Mouse (Mus musculus): ENCODE results near the gene Klf3. TPM values are rescaled to one million over a fixed set of nuclear protein-coding genes. Genes with fewer than 3 reads are reported as not detected.
"Not testable (repeated sequence)": the region's sequence is repeated elsewhere in the genome, so short reads cannot be mapped to it uniquely, and the experiment has no call there.

Klf3 gene
- total and polyA plus RNA-seq, 3 experiments = 34.3 to 46.6 (median 41.4) TPM

GRCm38 (mm10) chr5:64876086-64876830, 73.1 kb downstream of the Klf3 start:
- 67% methylated on average over 12 of the region's 12 CpGs for WGBS
- no peak for DNase-seq
- H3K79me2 ChIP-seq (replicated peaks; ENCODE audit: control insufficient read depth, insufficient read depth, low read length) = no peaks in the 10 kb centered on the region
- no peak overlapping the region for H3K27ac ChIP-seq
- H3K27me3 ChIP-seq (ENCODE audit: control insufficient read depth, insufficient read depth, low read length) = no peaks in the 10 kb centered on the region
- no peaks in the 10 kb centered on the region for H3K36me3 ChIP-seq (ENCODE audit: control insufficient read depth, insufficient read depth, low read length)
- H3K9ac ChIP-seq (ENCODE audit: low read depth, low read length) = no peak overlapping the region
- no peak overlapping the region for H3K4me3 ChIP-seq
- intact Hi-C loops (cut with DNase I) = no loop called here
- TF ChIP-seq POLR2A (IDR thresholded peaks at IDR 0.05; ENCODE audit: insufficient read depth, low read depth, low read length) (no peak), EP300 (IDR thresholded peaks at IDR 0.05; ENCODE audit: insufficient read depth, low read depth, low read length) (no peak), CTCF (IDR thresholded peaks at IDR 0.05) (no peak)
- peaks cover 2% of the 10 kb centered on the region for H3K4me1 ChIP-seq (ENCODE audit: control insufficient read depth, insufficient read depth, low read length)

GRCm38 (mm10) chr5:64877235-64878026, 74.2 kb downstream of the Klf3 start:
- TF ChIP-seq CTCF (IDR thresholded peaks at IDR 0.05) (no peak), EP300 (IDR thresholded peaks at IDR 0.05; ENCODE audit: insufficient read depth, low read depth, low read length) (no peak), POLR2A (IDR thresholded peaks at IDR 0.05; ENCODE audit: insufficient read depth, low read depth, low read length) (no peak)
- intact Hi-C loops (cut with DNase I) = no loop called here
- Histone ChIP-seq H3K36me3 (ENCODE audit: control insufficient read depth, insufficient read depth, low read length) (no peaks in the 10 kb centered on the region), H3K4me1 (ENCODE audit: control insufficient read depth, insufficient read depth, low read length) (peaks cover 2% of the 10 kb centered on the region), H3K9ac (ENCODE audit: low read depth, low read length) (no peak overlapping the region), H3K79me2 (replicated peaks; ENCODE audit: control insufficient read depth, insufficient read depth, low read length) (no peaks in the 10 kb centered on the region), H3K27me3 (ENCODE audit: control insufficient read depth, insufficient read depth, low read length) (no peaks in the 10 kb centered on the region), H3K27ac (no peak overlapping the region), H3K4me3 (no peak overlapping the region)
- no peak for DNase-seq
- 69% methylated on average over 15 of the region's 15 CpGs for WGBS

GRCm38 (mm10) chr5:64878027-64878425, 74.8 kb downstream of the Klf3 start:
- WGBS = 36% methylated on average over 4 of the region's 4 CpGs

GRCm38 (mm10) chr5:64878526-64878925, 75.3 kb downstream of the Klf3 start:
- Histone ChIP-seq H3K4me3 (no peak overlapping the region), H3K79me2 (replicated peaks; ENCODE audit: control insufficient read depth, insufficient read depth, low read length) (no peaks in the 10 kb centered on the region), H3K27ac (no peak overlapping the region), H3K36me3 (ENCODE audit: control insufficient read depth, insufficient read depth, low read length) (no peaks in the 10 kb centered on the region), H3K27me3 (ENCODE audit: control insufficient read depth, insufficient read depth, low read length) (no peaks in the 10 kb centered on the region), H3K9ac (ENCODE audit: low read depth, low read length) (no peak overlapping the region), H3K4me1 (ENCODE audit: control insufficient read depth, insufficient read depth, low read length) (peaks cover 2% of the 10 kb centered on the region)
- DNase-seq = no peak
- intact Hi-C loops (cut with DNase I) = no loop called here
- TF ChIP-seq POLR2A (IDR thresholded peaks at IDR 0.05; ENCODE audit: insufficient read depth, low read depth, low read length) (no peak), CTCF (IDR thresholded peaks at IDR 0.05) (no peak), EP300 (IDR thresholded peaks at IDR 0.05; ENCODE audit: insufficient read depth, low read depth, low read length) (no peak)
- WGBS = 80% methylated on average over 2 of the region's 2 CpGs

More at GRCm38 (mm10) chr5:64878027-64878425, 74.8 kb downstream of the Klf3 start:
- no peaks in the 10 kb centered on the region for H3K27me3 ChIP-seq (ENCODE audit: control insufficient read depth, insufficient read depth, low read length)
- TF ChIP-seq CTCF (IDR thresholded peaks at IDR 0.05) (no peak), POLR2A (IDR thresholded peaks at IDR 0.05; ENCODE audit: insufficient read depth, low read depth, low read length) (no peak), EP300 (IDR thresholded peaks at IDR 0.05; ENCODE audit: insufficient read depth, low read depth, low read length) (no peak)
- H3K36me3 ChIP-seq (ENCODE audit: control insufficient read depth, insufficient read depth, low read length) = no peaks in the 10 kb centered on the region
- H3K4me3 ChIP-seq = no peak overlapping the region
- H3K4me1 ChIP-seq (ENCODE audit: control insufficient read depth, insufficient read depth, low read length) = peaks cover 2% of the 10 kb centered on the region
- intact Hi-C loops (cut with DNase I) = no loop called here
- H3K27ac ChIP-seq = no peak overlapping the region
- H3K79me2 ChIP-seq (replicated peaks; ENCODE audit: control insufficient read depth, insufficient read depth, low read length) = no peaks in the 10 kb centered on the region
- peak; percentile 59 to 78 for DNase-seq
- H3K9ac ChIP-seq (ENCODE audit: low read depth, low read length) = no peak overlapping the region

- intact Hi-C loops (cut with DNase I) = no loop called here
- no peak overlapping the region for H3K27ac ChIP-seq
- TF ChIP-seq EP300 (IDR thresholded peaks at IDR 0.05; ENCODE audit: insufficient read depth, low read depth, low read length) (no peak), CTCF (IDR thresholded peaks at IDR 0.05) (no peak), POLR2A (IDR thresholded peaks at IDR 0.05; ENCODE audit: insufficient read depth, low read depth, low read length) (no peak)
- H3K9ac ChIP-seq (ENCODE audit: low read depth, low read length) = no peak overlapping the region
- H3K4me3 ChIP-seq = no peak overlapping the region
- H3K79me2 ChIP-seq (replicated peaks; ENCODE audit: control insufficient read depth, insufficient read depth, low read length) = no peaks in the 10 kb centered on the region
- H3K36me3 ChIP-seq (ENCODE audit: control insufficient read depth, insufficient read depth, low read length) = no peaks in the 10 kb centered on the region; the same call in 1 of the 2 replicates
- no peaks in the 10 kb centered on the region for H3K27me3 ChIP-seq (ENCODE audit: control insufficient read depth, insufficient read depth, low read length)
- DNase-seq = no peak
- peaks cover 5% of the 10 kb centered on the region for H3K4me1 ChIP-seq (ENCODE audit: control insufficient read depth, insufficient read depth, low read length)
- 81% methylated on average over 3 of the region's 3 CpGs for WGBS
Measured at GRCm38 (mm10) chr5:64879241-64879640, 76.1 kb downstream of the Klf3 start.

- not testable (repeated sequence) for DNase-seq; H3K4me3 ChIP-seq; H3K79me2 ChIP-seq (replicated peaks; ENCODE audit: control insufficient read depth, insufficient read depth, low read length); H3K4me1 ChIP-seq (ENCODE audit: control insufficient read depth, insufficient read depth, low read length); H3K36me3 ChIP-seq (ENCODE audit: control insufficient read depth, insufficient read depth, low read length); H3K9ac ChIP-seq (ENCODE audit: low read depth, low read length); H3K27me3 ChIP-seq (ENCODE audit: control insufficient read depth, insufficient read depth, low read length); H3K27ac ChIP-seq
- intact Hi-C loops (cut with DNase I) = loop anchor here (10.0 kb wide), 2 partner anchors 73 to 333 kb away; no protein-coding TSS in a partner anchor
- 95% methylated on average over 7 of the region's 10 CpGs for WGBS
Measured at GRCm38 (mm10) chr5:64881559-64881958, 78.4 kb downstream of the Klf3 start.

- not testable (repeated sequence) for H3K79me2 ChIP-seq (replicated peaks; ENCODE audit: control insufficient read depth, insufficient read depth, low read length); DNase-seq; H3K4me1 ChIP-seq (ENCODE audit: control insufficient read depth, insufficient read depth, low read length); H3K27me3 ChIP-seq (ENCODE audit: control insufficient read depth, insufficient read depth, low read length); H3K9ac ChIP-seq (ENCODE audit: low read depth, low read length); H3K4me3 ChIP-seq; H3K36me3 ChIP-seq (ENCODE audit: control insufficient read depth, insufficient read depth, low read length); H3K27ac ChIP-seq
- intact Hi-C loops (cut with DNase I) = loop anchor here (10.0 kb wide), 2 partner anchors 73 to 333 kb away; no protein-coding TSS in a partner anchor
- WGBS = 84% methylated on average over 9 of the region's 11 CpGs
Measured at GRCm38 (mm10) chr5:64881976-64882375, 78.8 kb downstream of the Klf3 start.
